Mouse (Mus musculus) retina, postnatal 1 day (tissue): ENCODE measurements around the gene Tmem131l.

Experiments
- DNase-seq: peaks from one replicate; pipeline ENCODE4 v3.0.0-alpha.2; 2012

The Tmem131l gene

GRCm38 (mm10) chr3:84005989-84006388 lies 34.0 kb downstream of the Tmem131l start:
- no peak for DNase-seq

- DNase-seq = no peak
These were observed 35.5 kb downstream of the Tmem131l start for GRCm38 (mm10) chr3:84004330-84005090.

GRCm38 (mm10) chr3:84002433-84003090 lies 37.4 kb downstream of the Tmem131l start:
- no peak for DNase-seq

- no peak for DNase-seq
These were observed 42.4 kb downstream of the Tmem131l start for GRCm38 (mm10) chr3:83997563-83997962.

- DNase-seq = no peak
These were observed 42.9 kb downstream of the Tmem131l start for GRCm38 (mm10) chr3:83997036-83997435.

GRCm38 (mm10) chr3:83996086-83996485 lies 43.9 kb downstream of the Tmem131l start:
- DNase-seq = no peak

GRCm38 (mm10) chr3:83995254-83995830 lies 44.6 kb downstream of the Tmem131l start:
- no peak for DNase-seq

- peak; percentile 80 for DNase-seq
These were observed 45.6 kb downstream of the Tmem131l start for GRCm38 (mm10) chr3:83994217-83994839.

- DNase-seq = peak; percentile 66
These were observed 46.9 kb downstream of the Tmem131l start for GRCm38 (mm10) chr3:83993089-83993516.

GRCm38 (mm10) chr3:83991691-83992524 lies 48.1 kb downstream of the Tmem131l start:
- no peak for DNase-seq

- DNase-seq = no peak
These were observed 51.8 kb downstream of the Tmem131l start for GRCm38 (mm10) chr3:83988214-83988613.

- DNase-seq = no peak
These were observed 52.4 kb downstream of the Tmem131l start for GRCm38 (mm10) chr3:83987533-83988112.

- DNase-seq = no peak
These were observed 53.2 kb downstream of the Tmem131l start for GRCm38 (mm10) chr3:83986740-83987139.

- peak; percentile 64 for DNase-seq
These were observed 54.5 kb downstream of the Tmem131l start for GRCm38 (mm10) chr3:83985426-83985825.

GRCm38 (mm10) chr3:83984379-83984778 lies 55.6 kb downstream of the Tmem131l start:
- peak; percentile 63 for DNase-seq

- no peak for DNase-seq
These were observed 57.2 kb downstream of the Tmem131l start for GRCm38 (mm10) chr3:83982821-83983220.

- peak; percentile 84 for DNase-seq
These were observed 59.6 kb downstream of the Tmem131l start for GRCm38 (mm10) chr3:83980231-83980872.

GRCm38 (mm10) chr3:83978497-83979410 lies 61.2 kb downstream of the Tmem131l start:
- no peak for DNase-seq

- DNase-seq = no peak
These were observed 62.2 kb downstream of the Tmem131l start for GRCm38 (mm10) chr3:83977817-83978216.

GRCm38 (mm10) chr3:83976161-83976560 lies 63.8 kb downstream of the Tmem131l start:
- no peak for DNase-seq
